Mouse (Mus musculus): ENCODE results near the gene Txnrd3.

GRCm38 (mm10) chr6:89651770-89652169 is 8.0 kb downstream of the Txnrd3 start:
- no peak for TF ChIP-seq CTCF (IDR thresholded peaks at IDR 0.05; ENCODE audit: control insufficient read depth, insufficient read depth, insufficient replicate concordance, low read depth, low read length)
- no peak for TF ChIP-seq POLR2A (IDR thresholded peaks at IDR 0.05; ENCODE audit: control insufficient read depth, low read depth, low read length)
